ENCODE assay signal across 8 mouse cellular contexts in the genomic region with DNA sequence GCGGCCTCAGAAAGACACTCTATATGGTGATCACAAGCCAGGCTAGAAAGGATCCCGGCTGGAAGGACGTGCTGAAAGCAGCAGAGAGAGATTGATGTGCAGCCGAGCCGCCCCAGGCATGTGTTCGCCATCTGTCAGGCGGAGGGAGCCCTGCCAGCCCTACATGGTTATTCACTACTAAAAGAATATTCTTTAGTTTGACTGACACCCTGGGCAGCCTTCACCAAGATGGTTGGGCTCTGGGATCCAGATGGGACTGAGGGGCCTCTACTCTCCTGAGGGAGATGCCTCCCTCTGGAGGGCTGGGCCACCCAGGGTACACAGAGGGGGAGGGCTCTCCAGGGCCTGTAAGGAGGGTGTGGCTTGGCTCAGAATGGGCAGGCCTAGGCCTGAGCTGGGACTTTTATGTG.
DNase-seq lines count a peak whose midpoint lies in the region; ATAC-seq lines count a peak whose summit lies in the region.

No protein-coding gene starts in this region.

- H3K4me3 ChIP-seq in forebrain, embryonic 13.5 days, result no peak overlapping the region

- WGBS in forebrain, embryonic 13.5 days, result 41% methylated on average over 7 of the region's 7 CpGs

- no peak overlapping the region for H3K9ac ChIP-seq in forebrain, embryonic 13.5 days

- intact Hi-C loops in left cerebral cortex, postnatal 14 days (cut with DNase I), result no loop called here

- H3K9me3 ChIP-seq in forebrain, embryonic 13.5 days (replicated peaks), result no peaks in the 10 kb centered on the region

- H3K27me3 ChIP-seq in forebrain, embryonic 13.5 days, result 0 out of 2 replicates have a peak, but pooled peaks cover 5% of the 10 kb centered on the region

- peak; percentile 97 for ATAC-seq in forebrain, embryonic 13.5 days

- H3K36me3 ChIP-seq in forebrain, embryonic 13.5 days (ENCODE audit: poor library complexity, severe bottlenecking), result no peaks in the 10 kb centered on the region

- peak overlapping the region; percentile 63 for H3K27ac ChIP-seq in forebrain, embryonic 13.5 days

- DNase-seq in urinary bladder, postnatal 14 days (ENCODE audit: low spot score), result peak; percentile 29
- DNase-seq in urinary bladder, adult 2 months (ENCODE audit: low spot score), result no peak
- DNase-seq in heart, postnatal 4 days, result peak; percentile 65
- DNase-seq in left cerebral cortex, postnatal 14 days (ENCODE audit: low spot score in 2 of 2), result peak; percentile 75 to 83
- peak; percentile 89 for DNase-seq in neural tube, embryonic 10.5 days (ENCODE audit: extremely low spot score, low spot score)
- DNase-seq in natural killer cell, adult 2 months (ENCODE audit: low spot score in 2 of 2), result no peak
- DNase-seq in urinary bladder, postnatal 36 days (ENCODE audit: low spot score in 2 of 2), result no peak

- peaks cover 23% of the 10 kb centered on the region for H3K4me1 ChIP-seq in forebrain, embryonic 13.5 days

- H3K4me2 ChIP-seq in forebrain, embryonic 13.5 days, result no peak overlapping the region

Comparison
In these comparisons a context has a peak if more than half of its experiments do, and no peak if none do; other contexts are left out.
1. DNase-seq: peak in urinary bladder, postnatal 14 days (single experiment), heart, postnatal 4 days (single experiment), left cerebral cortex, postnatal 14 days (2 of 2) and neural tube, embryonic 10.5 days (single experiment); none in urinary bladder, adult 2 months (single experiment), natural killer cell, adult 2 months (0 of 2) and urinary bladder, postnatal 36 days (0 of 2).